Mouse (Mus musculus) B cell, adult 2 months (primary cell): ENCODE results near the gene Klhl33.
"Not testable (repeated sequence)": the region's sequence is repeated elsewhere in the genome, so short reads cannot be mapped to it uniquely, and the experiment has no call there.

Experiments used
- DNase-seq, 2 experiments: peaks; one replicate each; pipeline ENCODE4 v3.0.0; 2022

Gene Klhl33

DNA sequence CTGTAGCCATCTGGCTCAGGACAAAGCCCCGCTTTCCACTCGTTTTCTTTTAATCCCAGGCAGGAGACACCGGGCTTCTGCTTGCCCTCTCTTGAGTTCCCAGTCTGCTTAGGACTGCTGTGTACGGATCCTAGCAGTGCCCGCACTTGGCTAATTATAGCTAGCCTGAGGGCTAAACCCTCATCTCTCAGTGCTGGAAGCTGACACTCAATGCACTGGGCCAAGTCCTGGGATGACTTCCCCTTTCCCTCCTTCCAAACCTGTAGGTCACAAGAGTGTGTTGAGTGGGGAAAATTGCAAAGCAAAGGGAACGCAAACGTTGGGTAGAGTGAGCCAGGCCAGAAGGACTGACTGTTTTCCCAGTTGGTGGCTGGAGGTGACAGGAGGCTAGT is at the start of gene Klhl33:
Gene Klhl33, minus strand, starts transcription at position 134 of the 392 bp plus-strand sequence.
- no peak for DNase-seq

DNA sequence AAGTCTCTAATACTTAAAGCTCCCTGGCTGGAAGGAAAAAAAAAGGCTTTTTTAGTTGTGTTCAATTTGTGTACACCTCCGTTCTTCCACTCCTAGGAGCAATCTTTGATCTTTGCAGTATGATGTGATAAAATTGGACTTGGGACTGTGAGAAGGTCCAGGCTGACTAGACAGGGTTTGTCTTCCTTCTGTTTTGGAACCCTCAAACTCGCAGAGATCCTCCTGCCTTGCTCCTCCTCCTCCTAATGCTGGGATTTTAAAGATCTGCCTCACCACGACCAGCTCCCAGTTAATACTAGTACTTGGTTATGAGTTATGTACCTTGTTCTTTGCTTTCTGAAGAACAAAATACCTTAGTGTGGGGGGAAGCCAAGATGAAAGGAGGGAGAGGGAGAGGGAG is 48.2 kb upstream of the Klhl33 start:
- not testable (repeated sequence) for DNase-seq

DNA sequence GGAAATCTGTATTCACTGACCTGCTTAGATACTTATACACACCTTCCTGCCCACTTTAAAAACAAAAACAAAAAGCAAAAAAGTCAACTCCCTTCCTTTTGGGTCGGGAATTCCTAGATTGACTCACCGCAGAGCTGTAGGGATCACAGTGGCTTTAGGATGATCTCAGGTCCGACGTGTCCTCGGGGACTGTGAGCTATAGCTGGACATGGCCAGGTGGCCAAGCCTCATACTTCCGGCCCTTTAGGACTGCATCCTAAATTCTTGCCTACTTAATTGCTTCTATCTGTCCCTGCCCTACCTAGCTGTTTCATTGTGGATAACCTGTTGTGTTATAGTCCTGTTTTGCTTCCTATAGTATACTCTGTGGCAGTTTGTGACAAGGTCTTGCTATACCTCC is 47.8 kb upstream of the Klhl33 start:
- not testable (repeated sequence) for DNase-seq

DNA sequence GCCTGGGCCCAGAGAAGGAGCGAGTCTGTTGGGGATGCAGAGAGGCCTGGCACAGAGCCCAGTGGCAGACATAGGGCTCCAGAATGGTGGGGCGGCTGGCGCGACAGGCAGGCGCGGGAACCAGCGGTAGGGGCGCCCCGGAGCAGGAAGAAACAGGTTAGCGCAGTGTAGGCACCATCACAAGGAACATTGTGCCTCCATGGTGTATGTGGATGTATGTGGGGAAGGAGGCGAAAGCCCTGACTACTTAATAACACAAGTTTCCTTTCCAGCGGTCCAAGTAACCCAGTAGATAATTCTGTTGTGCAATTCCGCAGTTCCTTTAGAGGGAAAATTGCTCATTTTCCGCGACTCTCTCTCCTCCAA is 47.3 kb upstream of the Klhl33 start:
- DNase-seq, result not testable (repeated sequence)

DNA sequence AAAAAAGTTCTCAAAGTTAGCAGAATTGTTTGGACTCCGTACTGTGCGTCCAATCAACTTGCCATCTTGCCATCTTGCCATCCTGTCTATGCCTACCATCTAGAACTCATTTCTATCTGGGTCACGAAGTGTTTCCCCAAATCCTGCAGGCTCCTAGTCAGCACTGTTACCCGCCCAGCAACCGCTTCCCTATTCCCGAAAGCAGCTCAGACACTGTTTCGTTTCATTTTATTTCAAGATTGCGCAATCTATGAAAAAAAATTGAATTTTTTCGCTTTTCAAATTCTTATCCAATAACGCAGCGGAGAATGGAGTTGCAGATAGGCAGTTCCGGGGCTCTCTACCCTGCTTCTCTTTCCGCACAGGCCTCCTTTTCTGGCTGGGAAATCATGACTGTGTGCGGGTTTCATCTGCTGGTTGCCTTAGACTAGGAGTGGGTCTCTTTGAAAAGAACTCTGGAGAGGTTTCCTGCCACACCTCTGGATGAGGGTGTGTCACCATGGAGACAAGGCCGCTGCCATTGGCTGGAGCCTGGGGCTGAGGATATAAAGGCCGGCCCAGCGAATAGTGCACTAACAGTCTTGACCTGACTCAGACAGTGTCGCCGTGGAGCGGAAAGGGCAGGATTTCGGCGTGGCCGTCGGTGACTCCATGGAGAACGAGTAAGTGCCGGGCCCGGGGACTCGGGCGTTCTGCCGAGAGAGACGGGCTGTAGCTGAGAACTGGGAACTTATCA is 46.8 kb upstream of the Klhl33 start, which contains the start of gene Gm49342:
Gene Gm49342, plus strand, starts transcription at position 586 of the 736 bp plus-strand sequence.
- DNase-seq, result peak; percentile 89 to 91

DNA sequence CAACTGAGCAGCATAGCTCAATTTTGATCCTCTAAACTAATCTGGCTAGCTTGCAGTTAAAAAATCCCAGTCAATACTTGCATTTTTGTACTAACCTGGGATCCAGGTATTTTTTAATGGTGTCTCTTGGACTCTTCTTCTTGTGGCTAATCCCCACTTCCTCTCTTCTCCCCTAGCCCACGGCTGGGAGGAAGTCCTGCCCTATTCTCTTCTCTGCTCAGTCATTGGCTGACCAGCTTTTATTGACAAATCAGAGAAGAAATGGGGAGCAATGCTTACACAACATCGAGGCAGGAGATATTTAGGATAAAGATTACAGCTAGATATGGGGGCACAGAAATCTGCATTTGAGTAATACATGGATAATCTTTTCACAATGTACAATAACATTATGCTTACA is 41.6 kb upstream of the Klhl33 start:
- DNase-seq, result peak; percentile 33 to 37

DNA sequence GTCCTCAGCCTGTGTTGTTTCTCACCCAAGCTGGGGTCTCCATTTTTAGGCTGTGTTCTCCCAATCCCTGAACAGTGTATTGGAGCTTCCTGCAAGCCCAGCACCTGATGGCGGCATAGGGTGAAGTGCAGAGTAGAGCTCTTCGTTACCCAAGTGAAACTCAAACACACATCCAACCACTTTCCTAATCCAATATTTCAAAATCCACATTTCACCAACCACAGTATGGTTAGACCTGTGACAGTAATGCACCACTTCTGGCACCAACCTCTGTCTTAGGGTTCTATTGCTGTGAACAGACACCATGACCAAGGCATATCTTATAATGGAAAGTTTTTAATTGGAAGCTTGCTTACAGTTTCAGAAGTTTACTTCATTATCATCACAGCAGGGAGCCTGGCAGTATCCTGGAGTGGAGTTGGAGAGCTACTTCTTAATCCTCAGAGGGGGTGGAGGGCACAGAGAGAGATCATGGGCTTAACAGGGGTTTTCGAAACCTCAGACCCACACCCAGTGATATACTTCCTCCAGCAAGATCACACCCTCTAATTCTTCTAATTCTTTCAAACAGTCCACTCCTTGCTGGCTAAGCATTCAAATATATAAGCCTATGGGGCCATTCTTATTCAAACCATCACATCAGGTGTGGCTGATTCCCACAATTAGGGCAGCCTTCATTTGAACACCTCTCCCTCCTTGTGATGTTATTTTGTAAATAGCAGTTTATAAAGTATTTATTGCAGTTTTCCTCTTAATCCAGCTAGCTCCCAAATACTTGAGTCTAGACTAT is 41.0 kb upstream of the Klhl33 start:
- DNase-seq, result no peak

DNA sequence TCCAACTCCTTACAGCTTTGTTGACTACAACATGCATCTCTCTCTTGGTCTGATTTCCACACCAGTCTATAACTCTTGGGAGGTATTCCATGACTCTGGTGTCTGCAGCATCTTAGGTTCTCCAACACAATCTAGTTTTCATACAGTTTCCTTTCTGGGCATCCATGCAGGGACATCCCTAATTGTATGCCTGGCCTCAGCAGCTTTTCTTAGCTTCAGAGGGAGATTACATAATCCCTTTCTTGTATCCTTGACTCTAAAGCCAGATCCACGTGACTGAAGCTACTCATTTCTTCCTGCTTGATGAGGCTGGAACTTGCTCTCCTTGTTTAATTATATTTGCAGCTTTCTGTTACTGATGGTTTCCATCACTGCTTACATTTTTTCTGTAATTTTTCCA is 39.3 kb upstream of the Klhl33 start:
- no peak for DNase-seq

DNA sequence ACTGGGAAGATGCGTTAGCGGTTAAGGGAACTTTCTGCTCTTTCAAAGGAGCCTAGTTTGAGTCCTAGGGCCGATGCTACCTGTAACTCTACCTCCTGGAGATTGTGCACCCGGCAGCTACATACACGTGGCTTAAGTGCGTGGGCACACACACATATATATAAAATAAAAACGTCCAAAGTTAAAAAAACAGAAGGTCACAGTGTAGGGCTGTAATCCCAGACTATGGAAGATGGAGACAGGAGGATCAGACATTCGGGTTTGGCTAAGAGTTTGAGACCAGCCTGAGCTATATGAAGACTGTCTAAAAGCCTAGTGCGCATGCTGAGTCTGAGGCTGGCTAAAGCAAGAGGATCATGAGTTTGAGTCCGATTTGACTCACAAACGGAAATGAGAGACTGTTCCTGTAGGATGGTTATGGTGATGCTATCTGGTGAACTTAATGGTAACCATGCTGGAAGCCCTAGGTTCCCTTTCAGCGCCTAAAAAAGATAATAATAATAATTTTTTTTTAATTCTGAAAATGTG is 34.2 kb upstream of the Klhl33 start:
- peak in 1 of 2 experiments; percentile 38 for DNase-seq

DNA sequence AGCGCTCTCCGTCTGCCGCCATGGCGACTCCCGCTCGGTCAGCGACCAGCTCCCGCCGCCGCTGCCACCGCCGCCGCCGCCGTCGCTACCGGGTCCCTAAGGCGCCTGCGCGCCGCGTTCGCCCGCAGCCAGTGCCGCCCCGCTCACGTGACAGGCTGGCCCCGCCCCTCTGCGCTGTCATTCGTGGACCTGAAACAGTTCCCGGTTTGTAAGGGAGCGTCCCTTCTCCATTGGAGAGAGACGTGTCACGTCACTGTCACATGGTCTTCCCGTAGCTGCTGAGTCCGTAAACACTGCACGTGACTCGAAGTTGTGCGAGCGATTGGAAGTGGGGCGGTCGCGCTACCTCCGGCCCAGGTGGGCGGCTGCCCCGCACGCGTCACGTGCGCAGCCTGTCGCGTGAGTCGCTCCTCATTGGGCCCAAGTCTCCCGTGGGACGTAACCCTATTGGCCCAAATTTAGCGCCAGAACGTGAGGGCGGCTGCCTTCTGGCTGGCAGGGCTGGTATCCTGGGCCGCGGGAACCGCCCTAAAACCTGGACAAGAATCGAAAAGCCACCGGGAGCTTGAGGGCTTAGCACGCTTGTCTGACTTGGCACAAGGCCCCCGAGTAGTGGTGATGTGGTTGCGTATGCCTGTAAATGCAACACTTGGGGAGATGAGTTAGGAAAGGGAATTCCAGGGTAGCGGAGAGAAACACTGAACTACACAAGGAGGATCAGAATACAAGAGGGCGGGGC is 33.6 kb upstream of the Klhl33 start, which contains the start of the genes Pip4p1 and Pnp:
Gene Pip4p1, minus strand, starts transcription at position 103 of the 739 bp plus-strand sequence.
Gene Pnp, plus strand, starts transcription at position 329 of the 739 bp plus-strand sequence.
- peak; percentile 99 to 100 for DNase-seq

DNA sequence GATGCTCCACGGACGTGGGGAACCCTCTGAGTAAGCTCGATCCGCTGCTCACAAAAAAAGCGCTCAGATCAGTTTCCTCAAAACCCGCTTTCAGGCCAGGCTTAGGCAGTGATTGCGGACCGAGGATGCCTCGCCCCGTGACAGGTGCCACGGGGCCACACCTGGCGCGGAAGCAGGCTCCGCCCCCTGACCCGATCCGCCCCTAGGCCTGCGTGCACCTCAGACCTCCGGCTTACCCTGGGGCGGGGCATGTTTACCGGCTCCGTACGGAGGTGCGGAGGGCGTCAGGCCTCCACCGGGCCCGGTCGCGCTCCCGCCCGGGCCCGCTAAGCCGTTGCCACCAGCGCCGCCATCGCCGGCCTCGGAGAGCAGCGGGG is 33.1 kb upstream of the Klhl33 start:
- DNase-seq, result peak; percentile 91 to 92

DNA sequence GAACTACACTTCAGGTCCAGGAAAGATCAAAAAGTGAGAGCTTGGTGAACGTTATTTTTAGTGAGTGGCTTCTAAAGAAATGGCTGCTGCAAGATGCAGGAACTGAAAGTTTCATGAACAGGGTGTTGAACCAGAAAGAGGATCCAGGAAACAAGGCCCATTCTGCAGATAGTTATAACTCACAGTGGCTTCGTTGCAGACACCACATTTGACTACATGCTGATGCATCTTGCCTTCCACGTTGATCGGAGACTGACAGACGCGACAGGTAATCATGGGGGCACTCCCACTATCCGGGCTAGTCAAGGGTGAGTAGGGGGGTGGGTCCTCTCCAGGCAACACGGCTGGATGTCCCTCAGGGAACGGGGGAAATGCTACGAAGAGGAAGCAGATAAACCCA is 32.6 kb upstream of the Klhl33 start:
- no peak for DNase-seq

DNA sequence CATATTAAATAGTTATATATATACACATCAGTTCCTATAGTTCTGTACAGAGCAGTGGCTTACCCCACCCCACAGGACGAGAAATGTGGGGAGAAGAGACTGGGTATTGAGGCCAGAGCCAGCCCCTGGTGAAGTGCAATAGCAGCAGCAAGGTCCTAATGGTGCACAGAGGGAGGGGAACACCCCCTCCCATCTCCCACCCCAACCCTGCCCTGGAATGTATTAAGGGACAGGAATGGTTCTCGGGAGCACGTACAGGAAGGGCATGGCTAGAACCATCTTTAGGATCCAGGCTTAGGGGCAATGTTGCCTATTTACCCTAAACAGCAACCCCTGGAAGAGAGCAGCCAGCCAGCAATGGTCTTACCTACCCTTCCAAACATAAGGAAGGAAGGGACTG is 30.1 kb upstream of the Klhl33 start:
- no peak for DNase-seq

DNA sequence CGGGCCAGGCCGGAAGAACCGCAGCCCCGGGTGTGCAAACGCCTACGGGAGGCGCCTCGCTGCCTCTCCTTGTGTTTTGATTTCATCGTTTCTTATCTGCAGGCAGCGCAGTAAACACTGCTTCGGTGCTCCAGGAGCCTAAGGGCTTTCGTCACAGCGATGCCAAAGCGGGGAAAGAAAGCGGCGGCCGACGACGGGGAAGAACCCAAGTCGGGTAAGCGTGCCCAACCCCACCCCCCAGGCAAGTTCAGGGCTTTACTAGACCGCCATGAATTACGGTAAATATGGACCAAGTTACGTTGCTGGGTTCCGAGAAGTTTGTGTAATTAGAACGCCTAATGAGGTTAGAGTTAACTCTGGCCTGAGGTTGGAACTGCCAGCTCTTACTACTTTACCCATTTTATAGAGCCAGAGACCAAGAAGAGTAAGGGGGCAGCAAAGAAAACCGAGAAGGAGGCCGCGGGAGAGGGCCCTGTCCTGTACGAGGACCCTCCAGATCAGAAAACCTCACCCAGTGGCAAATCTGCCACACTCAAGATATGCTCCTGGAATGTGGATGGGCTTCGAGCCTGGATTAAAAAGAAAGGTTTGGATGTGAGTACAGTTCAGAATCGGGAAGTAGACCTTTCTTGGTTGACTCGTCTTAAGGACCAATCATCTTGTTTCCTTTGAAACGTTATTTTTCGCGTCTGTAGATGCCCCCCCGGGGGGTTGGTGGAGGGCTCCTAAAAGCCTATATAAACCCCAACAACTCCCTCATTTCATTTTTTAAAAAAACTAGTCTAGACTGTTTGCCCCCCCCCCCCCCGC is 28.0 kb upstream of the Klhl33 start:
- DNase-seq, result peak; percentile 37 to 50

DNA sequence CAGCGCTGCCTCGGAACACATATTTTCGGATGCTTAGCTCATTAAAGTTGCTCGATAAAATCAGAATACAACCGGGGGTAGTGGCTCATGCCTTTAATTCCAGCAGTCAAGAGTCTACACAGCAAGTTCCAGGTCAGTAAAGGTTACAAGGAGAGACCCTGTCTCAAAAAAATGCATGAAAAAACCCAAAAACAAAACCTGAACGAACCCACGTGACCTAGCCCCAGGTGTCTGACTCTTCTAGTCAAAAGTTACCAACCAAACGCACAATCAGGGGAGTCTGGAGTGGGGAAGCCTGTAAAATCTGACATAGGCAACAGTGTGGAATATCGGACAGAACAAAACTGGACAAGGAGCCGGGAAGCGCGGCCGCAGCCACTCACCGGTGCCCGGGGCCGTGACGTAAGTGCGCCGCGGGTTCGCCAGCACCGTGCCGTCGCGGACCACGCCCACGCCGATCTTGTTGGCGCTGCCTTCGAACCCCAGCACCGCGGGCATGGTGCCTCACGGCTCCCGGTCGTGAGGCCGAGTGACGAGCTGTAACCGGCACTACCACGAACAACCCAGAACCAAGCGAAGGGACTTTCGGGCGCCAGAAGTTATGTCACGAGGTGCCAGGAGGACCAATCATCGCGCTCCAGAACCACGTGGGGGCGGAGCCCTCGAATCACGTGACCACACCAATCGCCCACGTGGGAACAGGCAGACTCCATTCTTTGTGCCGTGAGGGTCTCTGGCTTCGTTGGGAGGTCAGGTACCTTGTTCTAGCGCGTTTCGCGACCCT is 27.2 kb upstream of the Klhl33 start, which contains the start of the genes Osgep and Apex1:
Gene Osgep, minus strand, starts transcription at position 613 of the 784 bp plus-strand sequence.
Gene Apex1, plus strand, starts transcription at position 688 of the 784 bp plus-strand sequence.
- DNase-seq, result peak; percentile 97 to 99

DNA sequence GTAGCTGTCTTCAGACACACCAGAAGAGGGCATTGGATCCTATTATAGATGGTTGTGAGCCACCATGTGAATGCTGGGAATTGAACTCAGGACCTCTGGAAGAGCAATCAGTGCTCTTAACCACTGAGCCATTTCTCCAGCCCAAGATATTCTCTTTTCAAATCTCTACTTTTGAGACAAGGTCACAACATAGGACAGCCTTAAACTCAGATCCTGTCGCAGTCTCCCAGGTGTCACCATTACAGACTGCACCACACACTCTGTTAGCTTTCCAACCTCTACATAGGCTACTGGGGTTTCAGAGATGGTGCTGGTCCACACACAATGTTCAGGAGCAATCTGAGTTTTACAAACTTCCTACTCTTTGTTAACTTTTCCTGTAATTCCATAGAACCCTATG is 26.1 kb upstream of the Klhl33 start:
- peak in 1 of 2 experiments; percentile 14 for DNase-seq

DNA sequence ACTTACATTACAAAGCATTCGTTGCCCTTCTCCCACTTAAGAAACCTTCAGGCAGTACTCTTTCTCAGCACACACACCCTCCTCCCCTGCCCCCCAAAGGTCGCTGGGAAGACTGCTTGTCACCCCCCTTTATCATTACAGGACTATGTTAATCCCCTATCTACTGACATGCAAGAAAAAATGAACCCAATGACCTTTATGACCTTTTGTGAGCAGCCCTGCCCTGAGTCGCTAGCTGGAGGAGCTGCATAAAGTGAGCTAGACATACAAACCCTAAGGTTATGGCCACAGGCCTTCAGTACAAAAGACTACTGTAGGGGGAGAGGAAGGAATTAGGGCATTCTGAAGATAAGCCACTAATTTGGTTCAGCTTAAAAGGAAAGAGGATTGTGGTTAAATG is 14.0 kb upstream of the Klhl33 start:
- no peak for DNase-seq

DNA sequence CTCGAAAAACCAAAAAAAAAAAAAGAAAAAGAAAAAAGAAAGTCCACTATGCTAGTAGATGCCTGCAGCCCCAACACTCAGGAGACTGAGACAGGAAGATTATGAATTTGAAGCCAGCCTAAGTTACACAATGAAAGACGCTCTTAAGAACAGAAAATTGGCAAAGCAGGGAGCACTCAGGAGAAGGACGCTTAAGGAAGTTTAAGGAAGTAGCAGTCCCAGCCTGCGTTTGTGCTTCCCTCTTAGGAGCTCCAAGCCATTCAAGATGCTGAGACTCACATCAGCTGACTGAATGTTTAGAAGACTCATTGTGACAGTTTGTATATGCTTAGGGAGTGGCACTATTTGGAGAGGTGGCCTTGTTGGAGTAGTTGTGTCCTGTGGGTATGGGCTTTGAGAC is 10.8 kb upstream of the Klhl33 start:
- no peak for DNase-seq

DNA sequence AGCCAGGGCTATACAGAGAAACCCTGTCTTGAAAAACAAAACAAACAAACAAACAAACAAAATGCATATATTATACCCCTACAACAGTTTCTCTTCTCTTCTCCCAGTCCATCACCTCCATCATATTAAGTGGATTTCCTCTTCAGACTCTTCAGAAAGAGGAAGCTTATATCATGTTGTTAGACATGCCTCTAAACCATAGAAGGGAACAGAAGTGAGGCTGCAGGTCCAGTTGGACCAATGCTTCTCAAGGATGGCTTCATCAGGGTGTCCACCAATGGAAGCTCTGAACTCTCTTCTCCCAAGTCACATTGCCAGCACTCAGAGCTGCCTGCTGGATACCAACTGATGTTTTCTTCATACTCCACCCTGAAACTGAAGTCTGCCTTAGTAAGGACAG is 8.0 kb upstream of the Klhl33 start:
- not testable (repeated sequence) for DNase-seq

DNA sequence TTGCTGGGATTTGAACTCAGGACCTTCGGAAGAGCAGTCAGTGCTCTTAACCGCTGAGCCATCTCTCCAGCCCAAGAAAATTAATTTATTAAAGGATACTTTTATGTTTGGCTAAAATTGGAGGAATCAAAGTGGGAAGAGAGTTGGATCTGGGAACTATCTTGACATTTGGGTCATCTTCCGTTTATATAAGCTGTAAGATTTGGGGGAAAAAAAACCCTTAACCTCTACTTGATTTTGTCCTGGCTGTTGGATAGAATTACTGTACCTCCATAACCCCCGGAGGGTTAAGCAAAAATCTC is 7.5 kb upstream of the Klhl33 start:
- no peak for DNase-seq
